Mouse (Mus musculus) kidney, postnatal 36 days (tissue): Measurements from ENCODE around the gene Diaph3.
A peak's percentile ranks its signal among the peaks of the same experiment; 100 is the strongest.

Experiments
- DNase-seq, 2 experiments: peaks; one replicate each; pipeline ENCODE4 v3.0.0; 2021 to 2022; ENCODE audit warnings: mixed read lengths in 2 of 2

The Diaph3 gene

DNA sequence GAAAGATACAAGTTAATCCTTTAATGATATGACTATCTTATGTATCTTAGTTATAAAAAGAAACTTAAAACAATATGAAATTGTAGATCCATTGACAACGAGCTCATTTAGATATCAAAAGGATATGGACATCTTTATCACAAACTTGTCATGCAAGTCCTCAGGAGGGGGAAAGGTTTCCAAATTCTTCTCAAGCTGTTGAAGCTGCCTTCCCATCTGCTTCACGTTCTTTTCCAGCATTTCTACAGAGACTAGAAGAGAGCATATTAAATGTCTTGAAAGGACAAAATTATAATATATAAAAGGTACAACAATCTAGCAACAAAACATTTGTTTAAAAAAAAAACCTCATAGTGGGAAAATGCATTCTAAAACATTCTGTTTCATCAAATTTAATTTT, 306.2 kb downstream of the Diaph3 start:
- DNase-seq, result no peak

GRCm38 (mm10) chr14:86834269-86834668, 306.8 kb downstream of the Diaph3 start:
- no peak for DNase-seq

DNA sequence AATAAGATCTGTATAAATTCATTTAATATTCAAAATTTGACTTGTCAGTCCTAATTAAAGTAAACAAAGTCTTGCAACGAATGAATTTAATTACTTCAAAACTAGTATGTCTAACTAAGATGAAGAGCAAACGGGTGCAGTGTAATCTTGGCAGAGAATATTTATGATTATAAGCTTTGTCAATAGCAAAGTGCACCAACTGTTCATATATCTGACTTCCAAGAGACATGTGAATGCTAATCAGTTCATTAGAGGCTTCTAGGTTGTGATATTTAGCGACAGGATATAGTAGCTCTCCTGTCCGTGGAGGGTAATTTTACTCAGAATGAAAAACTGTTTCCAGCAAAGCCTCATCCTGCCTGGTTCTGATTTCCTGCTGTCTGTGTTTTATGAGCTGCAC, 308.0 kb downstream of the Diaph3 start:
- DNase-seq, result no peak

- no peak for DNase-seq
Observed at GRCm38 (mm10) chr14:86816246-86816645, 324.8 kb downstream of the Diaph3 start.

GRCm38 (mm10) chr14:86788880-86789641, 352.0 kb downstream of the Diaph3 start:
- DNase-seq, result no peak

DNA sequence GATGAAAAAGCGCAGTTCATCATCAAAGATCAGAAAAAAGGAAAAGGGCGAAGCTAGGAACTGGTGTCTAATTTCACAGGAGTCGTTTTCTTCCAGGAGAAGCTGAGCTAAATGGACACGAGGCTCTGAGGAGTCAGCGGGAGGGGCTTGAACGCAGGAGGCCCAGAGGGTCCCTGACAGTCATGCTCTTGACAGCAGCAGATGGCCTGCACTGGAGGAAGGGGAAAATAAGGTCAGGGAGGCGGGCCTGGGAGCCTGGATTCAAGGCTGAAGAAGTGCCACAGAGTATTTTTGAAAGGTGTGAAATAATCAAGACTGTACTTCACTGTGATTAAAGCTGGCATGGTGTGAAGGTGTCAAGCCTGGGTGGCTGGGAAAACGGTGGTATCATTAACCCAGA, 354.2 kb downstream of the Diaph3 start:
- no peak for DNase-seq

DNA sequence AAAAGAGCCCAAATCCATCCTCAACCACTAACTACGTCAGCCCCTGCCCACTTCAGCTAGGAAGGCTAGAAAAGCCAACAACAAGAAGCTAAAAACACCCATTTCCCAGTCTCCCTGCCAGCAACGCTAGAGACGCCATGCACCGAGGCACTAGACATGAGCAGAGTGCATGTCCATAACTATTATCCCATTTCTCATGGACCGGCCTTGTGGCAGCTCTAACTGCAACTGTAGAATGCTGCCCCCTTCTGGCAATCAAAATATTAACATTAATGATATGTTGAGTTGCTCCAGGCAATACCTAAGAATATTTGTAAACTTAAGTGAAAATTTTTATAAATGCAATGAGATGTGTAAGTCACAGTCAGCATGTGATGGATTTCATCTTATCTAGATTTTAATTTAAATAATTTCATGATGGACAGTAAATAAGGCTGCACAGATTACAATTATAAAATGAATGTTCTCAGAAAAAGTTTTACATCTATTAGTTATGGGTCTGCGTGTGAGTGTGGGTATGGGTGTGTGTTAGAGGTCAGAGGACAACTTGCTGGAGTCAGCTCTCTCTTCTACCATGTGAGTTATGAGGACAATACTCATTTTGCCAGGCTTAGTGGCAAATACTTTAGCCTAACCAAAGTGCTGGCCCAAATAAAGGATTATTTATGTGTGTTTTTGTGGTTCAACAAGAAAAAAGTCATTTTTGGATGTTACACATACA, 359.3 kb downstream of the Diaph3 start:
- peak; percentile 55 for DNase-seq

DNA sequence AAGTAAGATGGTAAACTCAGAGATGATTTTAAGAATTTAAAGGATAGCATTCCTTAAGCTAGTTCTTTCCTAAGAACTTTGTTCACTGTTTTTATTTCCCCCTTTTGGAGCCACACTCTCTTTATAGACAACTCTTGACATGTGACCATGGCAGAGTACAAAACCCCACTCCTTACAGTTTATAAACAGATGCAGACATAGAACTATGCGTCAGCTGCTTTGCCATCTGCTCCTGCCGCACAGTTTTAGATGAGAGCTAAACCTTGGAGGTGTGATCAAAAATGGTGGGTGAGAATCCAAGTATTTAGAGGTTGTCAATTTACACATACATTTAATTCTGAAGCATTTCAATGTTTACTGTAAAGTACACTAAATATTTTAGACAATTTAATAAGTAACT, 367.7 kb downstream of the Diaph3 start:
- DNase-seq, result no peak

DNA sequence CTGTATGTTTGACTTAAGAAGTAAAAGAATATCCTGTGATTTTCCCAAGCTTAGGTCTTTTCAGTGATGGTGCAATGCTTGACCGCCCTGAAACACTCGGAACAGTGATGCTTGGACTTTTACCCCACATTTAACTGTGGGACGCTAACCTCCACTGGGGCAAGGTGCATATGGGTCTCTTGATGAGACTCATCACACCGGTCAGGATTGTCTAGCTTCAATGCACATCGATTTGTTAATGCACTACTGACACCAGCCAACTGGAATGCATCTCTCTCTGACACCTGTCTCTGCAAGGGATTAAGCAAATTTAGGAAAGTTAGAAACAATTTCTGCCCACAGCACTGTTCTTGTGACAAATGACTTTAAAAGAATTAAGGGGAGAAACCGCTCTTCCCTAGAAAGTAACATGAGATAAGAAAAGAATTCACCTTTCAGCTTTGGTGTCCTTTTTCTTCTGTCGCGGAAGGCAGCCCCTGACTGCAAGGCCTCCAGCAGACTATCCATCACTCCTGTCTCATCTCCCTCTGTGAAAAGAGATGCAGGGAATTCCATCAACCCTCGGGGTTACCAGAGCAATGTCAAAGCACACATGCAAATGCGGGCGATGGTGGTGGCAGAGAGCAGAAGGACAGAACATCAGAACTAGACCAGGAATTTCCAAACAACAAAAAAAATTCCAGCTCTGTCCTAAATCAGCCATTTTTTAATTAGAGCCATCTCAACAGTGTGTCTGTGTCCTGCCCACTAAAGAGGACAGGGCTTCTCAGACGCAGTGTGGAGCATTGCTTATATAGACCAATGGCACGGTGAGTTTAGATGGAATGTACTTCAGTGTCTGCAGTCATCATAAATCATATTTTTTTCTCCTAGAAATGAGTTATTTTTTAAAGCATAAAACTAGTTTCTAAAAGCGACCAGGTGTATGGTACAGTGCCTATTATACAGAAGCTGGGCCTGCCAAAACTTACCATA, 368.6 kb downstream of the Diaph3 start:
- no peak for DNase-seq

DNA sequence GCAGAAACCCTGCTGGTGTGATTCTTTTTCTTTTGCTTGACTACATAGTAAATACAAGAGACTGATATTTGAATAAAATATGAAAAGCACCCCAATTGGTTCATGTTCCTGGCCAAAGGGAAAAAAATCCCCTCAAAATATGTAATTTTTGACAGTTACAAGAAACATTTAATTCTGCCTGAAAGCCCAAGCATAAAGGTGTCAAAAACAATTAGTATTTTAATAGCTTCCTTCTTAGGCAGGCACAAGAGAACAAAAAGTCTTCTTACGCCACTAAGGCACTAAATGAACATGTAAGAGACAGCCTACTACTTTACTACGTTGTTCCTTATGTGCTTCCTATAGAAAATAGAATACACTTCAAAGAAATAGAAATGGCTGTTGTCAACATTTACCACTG, 376.7 kb downstream of the Diaph3 start:
- DNase-seq, result no peak

DNA sequence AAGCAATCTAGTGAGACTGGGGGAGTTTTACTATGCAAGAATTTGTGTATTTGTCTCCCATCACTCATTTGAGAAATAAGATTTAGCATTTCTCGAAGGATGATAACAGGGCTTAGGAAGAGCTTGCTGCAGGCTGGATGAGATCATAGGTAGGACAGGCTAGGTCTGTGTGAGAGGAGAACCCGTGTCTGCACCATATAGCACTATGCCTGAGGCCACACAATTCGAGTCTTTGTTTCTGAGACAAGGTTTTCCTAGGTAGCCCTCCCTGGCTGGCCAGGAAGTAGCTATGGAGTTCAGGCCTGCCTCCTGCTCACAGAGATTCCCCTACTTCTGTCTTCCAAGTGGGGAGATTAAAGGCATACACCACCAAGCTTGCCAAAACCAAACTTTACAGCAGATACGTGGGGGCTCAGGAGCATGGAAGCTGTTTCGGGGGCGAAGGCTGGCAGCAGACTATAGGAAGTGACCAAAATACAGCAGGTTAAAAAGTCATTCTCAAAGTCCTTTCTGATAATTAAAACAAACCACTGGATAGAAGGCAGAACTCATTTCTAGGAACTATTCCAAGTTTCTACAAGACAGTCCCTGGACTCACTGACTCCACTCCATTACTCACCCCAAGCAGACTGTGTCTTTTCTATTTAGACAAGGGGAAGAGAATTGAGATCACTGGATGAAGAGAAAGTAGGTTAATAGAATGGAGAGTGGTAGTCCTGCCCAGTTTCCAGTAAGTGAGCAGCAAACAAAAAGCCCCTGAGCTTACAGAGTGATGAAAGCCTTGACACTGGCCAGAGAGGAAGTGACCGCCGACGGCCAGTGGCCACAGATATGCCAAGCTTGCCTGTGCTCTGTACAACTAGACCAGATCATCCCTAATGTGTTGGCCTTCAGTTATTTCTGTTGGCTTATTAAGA, 383.2 kb downstream of the Diaph3 start:
- no peak for DNase-seq

DNA sequence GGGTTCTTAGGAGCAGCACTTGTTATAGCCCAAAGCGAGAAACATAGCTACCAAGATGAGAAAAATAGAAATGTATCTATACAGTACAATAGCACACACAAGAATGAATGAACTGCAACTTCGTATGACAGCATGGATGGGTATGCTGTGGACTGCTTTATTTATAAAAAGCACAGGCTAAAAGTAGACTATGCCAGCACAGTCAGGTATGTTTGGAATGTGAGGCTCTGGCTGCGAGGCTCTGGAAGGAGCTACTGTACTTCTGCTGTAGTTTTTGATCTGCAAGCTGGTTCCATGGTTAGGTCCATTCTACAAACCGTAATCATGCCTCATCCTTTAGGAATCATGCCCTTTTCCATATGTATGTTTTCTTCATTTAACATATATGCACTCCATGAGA, 383.9 kb downstream of the Diaph3 start:
- no peak for DNase-seq

GRCm38 (mm10) chr14:86750351-86750750, 390.7 kb downstream of the Diaph3 start:
- no peak for DNase-seq

DNA sequence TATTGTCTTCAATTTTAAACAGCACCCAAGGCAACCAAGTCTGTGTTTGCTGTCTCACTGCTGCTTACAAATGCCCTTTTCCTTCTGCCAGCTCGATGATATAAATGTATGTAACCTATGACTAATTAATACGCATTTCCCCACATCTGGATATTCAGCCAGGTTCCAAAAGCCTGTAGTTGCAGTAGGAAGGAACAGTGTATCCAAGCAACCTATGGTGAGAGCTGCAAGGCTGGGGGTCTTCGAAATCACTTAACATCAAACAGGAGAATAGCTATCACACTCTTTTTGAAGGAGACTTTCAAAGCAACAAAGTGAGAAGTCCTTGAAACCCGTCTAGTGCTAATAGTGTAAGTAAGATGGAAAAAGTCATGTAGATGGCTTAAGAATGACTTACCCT, 391.6 kb downstream of the Diaph3 start:
- no peak for DNase-seq

GRCm38 (mm10) chr14:86748876-86749275, 392.2 kb downstream of the Diaph3 start:
- DNase-seq, result no peak

GRCm38 (mm10) chr14:86744523-86744922, 396.5 kb downstream of the Diaph3 start:
- no peak for DNase-seq

DNA sequence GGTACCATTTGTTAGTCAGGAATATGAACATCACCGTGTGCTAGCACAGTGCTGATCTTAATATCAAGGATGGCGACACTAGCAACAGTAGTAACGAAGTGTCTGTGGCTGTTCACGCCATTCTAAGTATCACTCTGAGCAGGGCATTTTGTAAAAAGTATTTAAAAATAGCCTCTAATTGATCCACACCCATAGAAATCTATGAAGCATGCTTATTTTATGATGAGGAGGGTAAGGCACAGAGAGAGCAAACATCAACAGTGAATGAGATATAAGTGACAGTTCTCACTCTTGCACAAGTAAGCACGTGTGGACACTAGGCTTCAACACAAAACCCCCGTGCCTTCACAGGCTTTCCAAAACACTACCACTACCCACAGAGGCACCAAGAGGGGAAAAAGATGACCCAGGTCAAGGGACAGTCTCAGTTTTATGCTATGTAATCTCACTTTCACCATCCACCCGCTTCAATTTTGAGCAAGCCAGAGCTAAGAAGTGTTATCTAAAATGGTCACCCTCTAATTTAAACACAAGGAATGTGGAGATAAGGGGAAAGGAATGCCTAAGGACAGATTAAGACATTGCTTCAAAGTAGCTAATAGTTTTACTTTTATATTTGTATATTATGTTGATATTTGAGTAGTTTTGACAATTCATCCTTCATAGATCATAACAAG, 399.0 kb downstream of the Diaph3 start:
- DNase-seq, result no peak

GRCm38 (mm10) chr14:86738916-86739315, 402.1 kb downstream of the Diaph3 start:
- no peak for DNase-seq

DNA sequence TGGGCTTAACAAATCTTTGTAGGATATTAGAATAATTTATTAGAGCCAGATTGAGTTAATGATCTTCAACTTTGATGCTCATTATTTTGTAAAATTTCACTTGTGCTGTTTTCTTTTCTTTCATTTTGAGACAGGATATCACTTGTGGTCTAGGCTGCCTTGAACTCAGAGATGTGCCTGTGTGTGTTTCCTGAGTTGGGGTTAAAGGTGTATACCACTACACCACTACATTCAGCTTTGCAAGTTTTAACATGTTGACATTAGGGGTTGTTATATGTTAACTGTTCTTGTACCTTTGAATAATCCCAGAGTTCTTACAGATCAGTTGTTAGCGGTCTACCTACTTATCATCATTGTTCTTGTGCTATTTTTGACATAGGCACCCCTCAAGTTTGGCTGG, 404.4 kb downstream of the Diaph3 start:
- no peak for DNase-seq

DNA sequence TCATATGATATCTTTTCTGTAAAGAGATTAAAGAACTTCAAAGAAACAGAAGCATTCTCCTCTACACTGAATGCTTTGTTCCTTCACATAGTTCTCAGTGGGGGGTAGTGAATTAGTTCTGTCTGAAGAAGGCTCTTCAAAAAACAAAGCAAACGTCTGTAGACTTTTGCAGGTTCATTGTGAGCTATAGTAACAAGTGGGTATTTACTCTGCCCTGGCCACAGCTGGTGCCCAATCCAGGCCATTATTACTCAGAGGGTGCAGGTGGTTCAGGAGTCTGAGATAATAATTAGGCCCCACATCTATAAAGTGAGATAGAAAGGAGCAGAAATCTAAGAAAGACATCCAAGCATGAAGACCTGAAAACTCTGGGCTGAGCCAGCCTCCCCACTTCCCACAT, 409.7 kb downstream of the Diaph3 start:
- DNase-seq, result no peak

- DNase-seq, result no peak
Observed at GRCm38 (mm10) chr14:86729617-86730098, 411.4 kb downstream of the Diaph3 start.
